Mouse (Mus musculus): Measurements from ENCODE around the gene Pla2g12a.

The Pla2g12a gene

GRCm38 (mm10) chr3:129878405-129879021, at the start of gene Pla2g12a:
TSS of gene Pla2g12a (plus strand) at chr3:129878606.
- DNase-seq (ENCODE audit: low spot score) = peak; percentile 73

- no peak for DNase-seq (ENCODE audit: low spot score)
Observed at GRCm38 (mm10) chr3:129830626-129831025, 47.8 kb upstream of the Pla2g12a start.

GRCm38 (mm10) chr3:129831035-129831568, 47.3 kb upstream of the Pla2g12a start, which contains the start of gene Gar1:
TSS of gene Gar1 (minus strand) at chr3:129831396.
- peak; percentile 85 for DNase-seq (ENCODE audit: low spot score)

- DNase-seq (ENCODE audit: low spot score) = no peak
Observed at GRCm38 (mm10) chr3:129835388-129835934, 42.9 kb upstream of the Pla2g12a start, which contains the start of gene Cfi. TSS of gene Cfi (plus strand) at chr3:129835884.

- no peak for DNase-seq (ENCODE audit: low spot score)
Observed at GRCm38 (mm10) chr3:129836051-129836697, 42.2 kb upstream of the Pla2g12a start.

- no peak for DNase-seq (ENCODE audit: low spot score)
Observed at GRCm38 (mm10) chr3:129836965-129837364, 41.4 kb upstream of the Pla2g12a start.

GRCm38 (mm10) chr3:129838017-129838416, 40.4 kb upstream of the Pla2g12a start:
- no peak for DNase-seq (ENCODE audit: low spot score)

GRCm38 (mm10) chr3:129845868-129846267, 32.5 kb upstream of the Pla2g12a start:
- no peak for DNase-seq (ENCODE audit: low spot score)

- DNase-seq (ENCODE audit: low spot score) = no peak
Observed at GRCm38 (mm10) chr3:129846846-129847245, 31.6 kb upstream of the Pla2g12a start.

- no peak for DNase-seq (ENCODE audit: low spot score)
Observed at GRCm38 (mm10) chr3:129862592-129862991, 15.8 kb upstream of the Pla2g12a start.

GRCm38 (mm10) chr3:129863698-129864097, 14.7 kb upstream of the Pla2g12a start:
- DNase-seq (ENCODE audit: low spot score) = no peak

GRCm38 (mm10) chr3:129877327-129877726, 1.1 kb upstream of the Pla2g12a start:
- no peak for DNase-seq (ENCODE audit: low spot score)

GRCm38 (mm10) chr3:129879131-129879757, 838 bp downstream of the Pla2g12a start:
- no peak for DNase-seq (ENCODE audit: low spot score)

GRCm38 (mm10) chr3:129879913-129880312, 1.5 kb downstream of the Pla2g12a start:
- DNase-seq (ENCODE audit: low spot score) = no peak

GRCm38 (mm10) chr3:129880925-129881593, 2.7 kb downstream of the Pla2g12a start:
- no peak for DNase-seq (ENCODE audit: low spot score)

- DNase-seq (ENCODE audit: low spot score) = no peak
Observed at GRCm38 (mm10) chr3:129885577-129885976, 7.2 kb downstream of the Pla2g12a start.

- no peak for DNase-seq (ENCODE audit: low spot score)
Observed at GRCm38 (mm10) chr3:129886430-129886829, 8.0 kb downstream of the Pla2g12a start.

GRCm38 (mm10) chr3:129887779-129888517, 9.5 kb downstream of the Pla2g12a start:
- no peak for DNase-seq (ENCODE audit: low spot score)

- no peak for DNase-seq (ENCODE audit: low spot score)
Observed at GRCm38 (mm10) chr3:129892003-129892402, 13.6 kb downstream of the Pla2g12a start.

GRCm38 (mm10) chr3:129893143-129893542, 14.7 kb downstream of the Pla2g12a start:
- no peak for DNase-seq (ENCODE audit: low spot score)

- no peak for DNase-seq (ENCODE audit: low spot score)
Observed at GRCm38 (mm10) chr3:129896591-129896990, 18.2 kb downstream of the Pla2g12a start.
